Mouse (Mus musculus) forebrain, embryonic 16.5 days (tissue): ENCODE results near the gene Hist1h2ac. TPM values are rescaled to one million over a fixed set of nuclear protein-coding genes. Genes with fewer than 3 reads are reported as not detected.
A peak's percentile ranks its signal among the peaks of the same experiment; 100 is the strongest.
"Not testable (repeated sequence)": the region's sequence is repeated elsewhere in the genome, so short reads cannot be mapped to it uniquely, and the experiment has no call there.

Source experiments
- ATAC-seq: fragments of 200-750 bp; cut with Nextera tagmentation; 2 replicates; pipeline ENCODE4 v1.8.0; 2017; ENCODE audit warnings: mild to moderate bottlenecking, moderate library complexity
- H3K27ac ChIP-seq: fragments of 300-500 bp; sonication (generic); 2 replicates; pipeline ENCODE4 v1.5.1; 2014; ENCODE audit warnings: low read length, control low read depth
- H3K27me3 ChIP-seq: fragments of 300-500 bp; sonication (generic); replicated peaks from 2 replicates; pipeline ENCODE4 v1.6.1; 2014; ENCODE audit warnings: low read length; ENCODE audit not compliant: control insufficient read depth, insufficient read depth
- H3K36me3 ChIP-seq: fragments of 300-500 bp; sonication (generic); 2 replicates; pipeline ENCODE4 v1.6.1; 2014; ENCODE audit not compliant: control insufficient read depth, insufficient read depth
- H3K4me1 ChIP-seq: fragments of 300-500 bp; sonication (generic); replicated peaks from 2 replicates; pipeline ENCODE4 v1.6.1; 2014; ENCODE audit warnings: low read length; ENCODE audit not compliant: control insufficient read depth, insufficient read depth
- H3K4me2 ChIP-seq: fragments of 300-500 bp; sonication (generic); 2 replicates; pipeline ENCODE4 v1.6.1; 2014; ENCODE audit warnings: mild to moderate bottlenecking, low read length, control low read depth
- H3K4me3 ChIP-seq: fragments of 300-500 bp; sonication (generic); replicated peaks from 2 replicates; pipeline ENCODE4 v1.5.1; 2014; ENCODE audit warnings: mild to moderate bottlenecking, low read length, control low read depth
- H3K9ac ChIP-seq: fragments of 300-500 bp; sonication (generic); replicated peaks from 2 replicates; pipeline ENCODE4 v1.6.1; 2014; ENCODE audit warnings: low read depth, low read length, control low read depth
- H3K9me3 ChIP-seq: fragments of 300-500 bp; sonication (generic); 2 replicates; pipeline ENCODE4 v1.6.1; 2016; ENCODE audit warnings: low read length; ENCODE audit not compliant: control insufficient read depth
- WGBS: fragments of 180-500 bp; shearing (Covaris S2); extraction: QIAGEN DNeasy Blood & Tissue Kit; methylation state at CpG from one replicate; pipeline ENCODE4 v1.1.7; 2014; 5-methylcytosine and 5-hydroxymethylcytosine counted together
- polyA plus RNA-seq: library from polyadenylated mRNA; unstranded; fragments of >200 nt; fragmentation: Nextera tagmentation; extraction: Ambion mirVana; gene quantifications from 2 replicates; pipeline ENCODE4 v1.2.1, GENCODE M21; 2015

The Hist1h2ac gene
- polyA plus RNA-seq, 1 experiment from 2014 or later: 0.80 TPM

- Histone ChIP-seq H3K27ac (no peak overlapping the region), H3K4me3 (no peak overlapping the region), H3K27me3 (no peaks in the 10 kb centered on the region), H3K4me2 (no peak overlapping the region), H3K4me1 (peaks cover 4% of the 10 kb centered on the region), H3K9ac (no peak overlapping the region), H3K36me3 (no peaks in the 10 kb centered on the region), H3K9me3 (no peaks in the 10 kb centered on the region)
- WGBS: 95% methylated on average over 6 of the region's 6 CpGs
- no peak for ATAC-seq
Observed at GRCm38 (mm10) chr13:23693856-23694440, 10.2 kb upstream of the Hist1h2ac start.

- Histone ChIP-seq H3K4me1 (peaks cover 10% of the 10 kb centered on the region), H3K36me3 (no peaks in the 10 kb centered on the region), H3K27ac (no peak overlapping the region), H3K4me3 (no peak overlapping the region), H3K4me2 (no peak overlapping the region), H3K27me3 (no peaks in the 10 kb centered on the region), H3K9ac (no peak overlapping the region), H3K9me3 (no peaks in the 10 kb centered on the region)
- no peak for ATAC-seq
- WGBS: 88% methylated on average over 2 of the region's 2 CpGs
Observed at GRCm38 (mm10) chr13:23689459-23689858, 5.7 kb upstream of the Hist1h2ac start.

GRCm38 (mm10) chr13:23688956-23689355 is 5.2 kb upstream of the Hist1h2ac start:
- Histone ChIP-seq H3K27ac (no peak overlapping the region), H3K9me3 (no peaks in the 10 kb centered on the region), H3K9ac (no peak overlapping the region), H3K4me3 (no peak overlapping the region), H3K4me1 (peaks cover 10% of the 10 kb centered on the region), H3K36me3 (no peaks in the 10 kb centered on the region), H3K27me3 (no peaks in the 10 kb centered on the region), H3K4me2 (no peak overlapping the region)
- ATAC-seq: no peak
- WGBS: 91% methylated on average over 2 of the region's 2 CpGs

- H3K4me1 ChIP-seq: peaks cover 13% of the 10 kb centered on the region
- no peak overlapping the region for H3K9ac ChIP-seq
- H3K4me3 ChIP-seq: no peak overlapping the region
- 92% methylated on average over 7 of the region's 7 CpGs for WGBS
- no peaks in the 10 kb centered on the region for H3K36me3 ChIP-seq
- H3K4me2 ChIP-seq: no peak overlapping the region
- H3K27ac ChIP-seq: no peak overlapping the region
- ATAC-seq: no peak
- H3K27me3 ChIP-seq: no peaks in the 10 kb centered on the region
- H3K9me3 ChIP-seq: no peaks in the 10 kb centered on the region
Observed at GRCm38 (mm10) chr13:23687907-23688306, 4.2 kb upstream of the Hist1h2ac start.

- Histone ChIP-seq H3K9me3 (no peaks in the 10 kb centered on the region), H3K27ac (no peak overlapping the region), H3K4me2 (no peak overlapping the region), H3K9ac (no peak overlapping the region), H3K4me3 (no peak overlapping the region), H3K4me1 (peaks cover 19% of the 10 kb centered on the region), H3K36me3 (no peaks in the 10 kb centered on the region), H3K27me3 (no peaks in the 10 kb centered on the region)
- 72% methylated on average over 4 of the region's 4 CpGs for WGBS
- ATAC-seq: no peak
Observed at GRCm38 (mm10) chr13:23687181-23687580, 3.4 kb upstream of the Hist1h2ac start.

- H3K4me1 ChIP-seq: peaks cover 19% of the 10 kb centered on the region
- H3K4me2 ChIP-seq: peak overlapping the region; percentile 88
- no peaks in the 10 kb centered on the region for H3K9me3 ChIP-seq
- no peak overlapping the region; the same call in 1 of the 2 replicates for H3K27ac ChIP-seq
- peak overlapping the region; percentile 60 for H3K4me3 ChIP-seq
- peak overlapping the region; percentile 70 for H3K9ac ChIP-seq
- no peak for ATAC-seq
- H3K27me3 ChIP-seq: no peaks in the 10 kb centered on the region
- WGBS: 26% methylated on average over 4 of the region's 4 CpGs
- H3K36me3 ChIP-seq: no peaks in the 10 kb centered on the region
Observed at GRCm38 (mm10) chr13:23685966-23686365, 2.2 kb upstream of the Hist1h2ac start.

GRCm38 (mm10) chr13:23685121-23685861 is 1.5 kb upstream of the Hist1h2ac start:
- Histone ChIP-seq H3K36me3 (no peaks in the 10 kb centered on the region), H3K9me3 (no peaks in the 10 kb centered on the region), H3K4me1 (peaks cover 19% of the 10 kb centered on the region), H3K9ac (peak overlapping the region; percentile 70), H3K27me3 (no peaks in the 10 kb centered on the region), H3K4me3 (peak overlapping the region; percentile 60), H3K27ac (peak overlapping the region; percentile 97), H3K4me2 (peak overlapping the region; percentile 88)
- WGBS: 2% methylated on average over 15 of the region's 15 CpGs
- no peak for ATAC-seq

- Histone ChIP-seq H3K27ac (peak overlapping the region; percentile 97), H3K4me1 (peaks cover 19% of the 10 kb centered on the region), H3K9ac (peak overlapping the region; percentile 70), H3K4me3 (peak overlapping the region; percentile 60), H3K4me2 (peak overlapping the region; percentile 88)
- peak; percentile 17 for ATAC-seq
- not testable (repeated sequence) for H3K27me3 ChIP-seq, H3K36me3 ChIP-seq, H3K9me3 ChIP-seq
- 0% methylated on average over 13 of the region's 37 CpGs for WGBS
Observed at GRCm38 (mm10) chr13:23684295-23684945, 672 bp upstream of the Hist1h2ac start.

- WGBS: 14% methylated on average over 10 of the region's 30 CpGs
- H3K9ac ChIP-seq: peak overlapping the region; percentile 57
- ATAC-seq: peak; percentile 26
Observed at GRCm38 (mm10) chr13:23682947-23683754, 597 bp downstream of the Hist1h2ac start.

More at GRCm38 (mm10) chr13:23682947-23683754, 597 bp downstream of the Hist1h2ac start:
- Histone ChIP-seq H3K4me3 (peak overlapping the region; percentile 46), H3K4me1 (peaks cover 19% of the 10 kb centered on the region), H3K4me2 (peak overlapping the region; percentile 63), H3K27ac (peak overlapping the region; percentile 88)
- H3K27me3 ChIP-seq, H3K9me3 ChIP-seq, H3K36me3 ChIP-seq: not testable (repeated sequence)
